Mouse (Mus musculus): ENCODE data around the gene Park7. TPM values are rescaled to one million over a fixed set of nuclear protein-coding genes. Genes with fewer than 3 reads are reported as not detected.
A peak's percentile ranks its signal among the peaks of the same experiment; 100 is the strongest.
"Not testable (repeated sequence)": the region's sequence is repeated elsewhere in the genome, so short reads cannot be mapped to it uniquely, and the experiment has no call there.

The Park7 gene
- total RNA-seq, 2 experiments from 2014 or later: 184 to 211 TPM

DNA sequence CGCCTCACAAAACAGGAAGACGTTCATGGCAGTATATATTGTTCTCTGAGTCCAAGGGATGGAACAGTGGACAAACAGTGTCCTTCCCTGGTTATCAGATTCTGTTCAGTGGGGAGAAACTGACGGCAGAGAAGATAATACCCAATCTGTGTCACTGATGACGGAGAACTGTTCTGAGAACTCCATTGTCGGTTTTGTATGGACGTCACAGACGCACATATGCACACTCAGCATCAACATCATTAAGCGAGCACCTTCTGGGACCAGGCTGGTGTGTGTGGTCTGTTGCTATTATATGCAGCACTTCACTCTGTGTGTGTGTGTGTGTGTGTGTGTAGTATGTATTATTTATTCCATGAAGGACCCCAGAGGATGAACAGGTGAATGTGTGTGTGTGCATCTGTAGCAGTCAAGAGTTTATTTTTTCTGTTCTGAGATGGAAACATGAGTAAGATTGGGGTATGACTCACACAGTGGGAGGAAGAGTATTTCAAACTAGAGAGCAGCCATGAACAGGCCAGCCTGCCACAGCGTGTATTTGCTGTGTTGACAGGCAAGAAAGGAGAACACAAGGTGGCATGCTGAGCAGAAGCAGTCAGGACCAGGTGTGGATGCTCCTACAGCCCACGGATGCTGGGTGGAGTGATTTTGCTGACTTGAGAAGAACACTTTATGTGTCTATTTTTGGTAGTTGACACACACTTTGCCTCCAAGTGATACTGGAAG is 1.1 kb upstream of the Park7 start:
- peak; percentile 35 to 45 for DNase-seq (ENCODE audit: low spot score in 2 of 2)
- intact Hi-C loops (cut with DNase I): no loop called here

DNA sequence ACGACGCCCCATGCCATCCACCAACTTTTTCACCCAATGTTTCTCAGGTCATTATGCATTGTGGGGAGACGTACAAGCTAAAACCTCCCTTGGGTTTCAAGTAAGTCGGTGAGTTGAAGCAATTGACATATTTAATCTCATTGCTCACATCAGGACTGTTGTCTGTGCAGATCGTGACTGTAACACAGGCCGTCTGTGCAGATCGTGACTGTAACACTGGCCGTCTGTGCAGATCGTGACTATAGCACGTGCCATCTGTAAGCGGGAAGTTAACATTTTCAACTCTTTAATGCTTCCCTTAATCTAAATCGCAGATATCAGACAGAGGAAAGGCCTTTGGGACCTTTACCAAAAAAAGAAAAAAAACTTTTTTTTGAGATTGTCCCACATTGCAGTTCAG is 494 bp downstream of the Park7 start:
- intact Hi-C loops (cut with DNase I): no loop called here
- DNase-seq (ENCODE audit: low spot score in 2 of 2): no peak

DNA sequence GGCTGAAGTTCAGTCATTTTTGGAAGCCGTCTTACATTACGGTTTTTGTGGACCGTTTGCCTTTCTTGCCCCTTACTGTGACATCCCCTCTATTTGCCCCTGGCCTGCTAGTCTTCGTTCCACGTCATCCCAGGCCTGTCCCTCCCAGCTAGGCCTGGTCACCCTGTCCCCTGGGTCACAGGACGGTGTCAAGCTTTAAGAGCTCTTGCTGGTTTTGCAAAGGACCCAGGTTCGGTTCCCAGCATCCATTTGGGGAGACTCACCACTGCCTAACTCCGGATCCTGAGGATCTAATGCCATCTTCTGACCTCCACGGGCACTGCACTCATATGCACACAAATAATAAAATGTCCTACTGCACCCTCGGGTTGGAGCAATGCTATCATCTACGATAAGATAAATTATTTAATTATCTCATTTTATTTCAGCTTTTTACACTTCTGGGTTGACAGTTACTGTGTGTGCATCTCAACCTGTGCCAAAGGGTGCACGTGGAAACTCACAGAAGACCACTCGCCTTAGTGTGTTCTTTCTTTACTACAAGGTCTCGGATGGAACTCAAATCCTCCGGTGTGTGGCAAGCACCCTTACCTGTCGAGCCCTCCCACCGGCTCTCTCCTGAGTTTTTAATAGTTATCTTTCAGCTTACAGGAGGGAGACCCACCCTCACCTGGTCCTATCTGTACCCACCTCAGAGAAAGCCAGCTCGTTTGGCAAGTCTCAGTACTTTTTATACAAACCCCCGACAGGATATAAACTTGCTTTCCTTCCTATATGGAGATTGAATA is 3.9 kb downstream of the Park7 start:
- no peak for DNase-seq (ENCODE audit: low spot score in 2 of 2)
- intact Hi-C loops (cut with DNase I): no loop called here

DNA sequence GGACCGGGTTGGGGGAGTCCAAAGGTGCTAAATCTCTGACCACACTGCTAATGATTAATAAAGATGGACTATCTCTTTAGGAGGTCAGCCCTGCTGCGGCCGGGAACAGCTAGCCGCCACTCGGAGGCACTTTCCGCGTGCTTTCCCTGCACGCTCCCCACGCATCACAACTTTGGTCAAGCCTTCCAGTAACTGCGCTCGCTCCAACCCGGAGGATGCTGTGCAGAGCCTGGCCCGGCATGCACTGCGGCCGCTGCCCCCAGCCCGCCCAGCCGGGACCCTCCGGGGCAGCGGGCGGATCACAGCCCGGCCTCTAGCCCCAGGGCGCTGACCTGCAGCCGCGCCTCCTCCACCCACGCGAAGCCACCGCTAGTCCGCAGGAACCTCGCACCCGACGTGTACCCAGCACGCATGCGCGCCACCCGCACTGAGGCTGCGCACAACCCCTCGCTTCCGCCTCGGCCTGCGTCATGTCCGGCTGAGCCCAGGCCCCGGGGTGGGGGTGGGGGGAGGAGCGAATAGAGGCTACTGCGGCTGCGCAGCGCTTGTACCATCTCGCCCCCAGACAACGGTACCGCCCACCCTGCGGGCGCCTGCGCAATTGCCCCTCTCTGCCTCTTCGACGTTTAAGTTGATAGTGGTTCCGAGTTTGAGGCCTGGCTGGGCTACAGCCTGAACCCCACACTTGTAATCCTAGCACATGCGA is 4.6 kb downstream of the Park7 start:
- intact Hi-C loops (cut with DNase I): no loop called here
- peak; percentile 99 to 100 for DNase-seq (ENCODE audit: low spot score in 2 of 2)

DNA sequence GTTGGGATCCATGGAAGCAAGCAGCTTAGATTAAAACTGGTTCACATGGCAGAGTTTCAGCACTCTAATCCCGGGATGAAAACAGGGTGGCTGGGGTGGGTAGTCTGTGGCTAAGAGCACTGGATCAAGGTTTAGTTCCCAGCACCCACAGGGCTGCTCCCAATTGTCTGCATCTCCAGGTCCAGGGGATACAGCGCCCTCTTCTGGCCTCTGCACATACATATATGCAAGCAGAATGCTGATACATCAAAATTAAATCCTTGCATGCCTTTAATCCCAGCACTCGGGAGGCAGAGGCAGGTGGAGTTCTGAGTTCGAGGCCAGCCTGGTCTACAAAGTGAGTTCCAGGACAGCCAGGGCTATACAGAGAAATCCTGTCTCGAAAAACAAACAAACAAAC is 5.7 kb downstream of the Park7 start:
- not testable (repeated sequence) for DNase-seq (ENCODE audit: low spot score in 2 of 2)

DNA sequence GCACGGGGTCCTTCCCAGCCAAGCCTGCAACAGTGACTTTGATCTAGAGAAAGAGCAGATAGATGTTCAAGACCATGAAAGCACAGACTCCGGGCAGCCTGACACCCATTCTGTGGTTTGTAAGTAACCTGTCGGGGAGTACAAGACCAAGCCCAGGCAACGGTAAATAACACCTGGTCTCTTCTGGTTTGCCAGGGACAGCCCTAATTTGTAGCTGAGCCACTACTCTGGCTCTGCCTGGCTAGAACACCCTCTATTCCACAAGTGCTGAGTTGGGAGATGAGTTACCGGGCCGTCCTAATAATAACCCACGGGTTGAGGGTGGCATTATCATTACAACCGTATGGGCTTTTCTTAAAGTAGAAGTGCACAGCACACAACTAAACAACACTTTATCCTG is 7.1 kb downstream of the Park7 start:
- no peak for DNase-seq (ENCODE audit: low spot score in 2 of 2)
- intact Hi-C loops (cut with DNase I): no loop called here

More for the DNA sequence above, 5.7 kb downstream of the Park7 start:
- intact Hi-C loops (cut with DNase I): not testable (repeated sequence)

DNA sequence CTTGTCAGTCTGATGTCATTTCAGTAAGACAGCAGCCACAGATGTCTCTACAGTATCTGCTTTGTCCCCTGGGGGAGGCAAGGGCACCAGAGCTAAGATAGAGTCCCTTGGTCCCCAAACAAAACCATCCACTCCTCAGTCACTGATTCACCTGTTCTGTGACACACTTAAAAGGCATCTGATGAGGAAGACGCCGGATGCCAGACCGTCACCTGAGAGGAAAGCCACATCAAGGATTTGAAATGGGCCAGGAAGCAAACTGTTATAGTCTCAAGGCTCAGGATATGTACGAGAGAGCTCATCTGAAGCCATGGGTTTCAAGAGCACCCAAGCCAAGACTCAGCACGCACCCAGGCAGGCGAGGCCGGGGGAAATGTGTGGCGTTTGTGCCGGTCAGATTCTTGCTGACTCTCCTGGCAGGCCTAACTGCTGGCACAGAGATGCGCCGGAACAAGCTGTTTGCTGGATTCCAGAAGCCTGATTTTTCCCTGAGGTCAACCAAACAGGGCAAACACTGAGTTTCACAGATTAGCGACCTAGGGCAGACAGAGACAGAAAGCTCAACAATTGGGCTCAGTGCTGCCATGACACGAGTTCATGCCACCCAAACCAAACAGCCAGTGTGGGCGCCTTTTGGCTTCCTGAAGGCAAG is 11.0 kb downstream of the Park7 start:
- intact Hi-C loops (cut with DNase I): no loop called here
- no peak for DNase-seq (ENCODE audit: low spot score in 2 of 2)

DNA sequence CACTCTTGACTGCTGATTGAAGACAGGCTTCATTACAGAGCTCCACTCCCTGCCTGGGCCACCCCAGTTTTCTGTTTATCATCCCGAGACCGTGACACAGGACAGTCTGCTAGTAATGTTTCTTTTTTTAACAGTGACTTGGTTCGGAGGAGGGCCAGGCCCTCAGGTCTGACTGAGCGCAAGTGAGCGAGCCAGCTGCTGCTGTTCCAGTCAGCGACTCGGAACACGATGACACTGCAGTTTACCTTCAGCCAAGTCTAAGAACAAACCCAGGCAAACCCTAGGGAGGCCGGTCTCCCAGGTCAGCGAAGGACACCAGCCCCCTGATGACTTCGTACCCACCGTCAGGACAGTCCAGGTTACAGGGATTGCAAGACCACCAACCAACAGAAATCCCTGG is 12.2 kb downstream of the Park7 start:
- no peak for DNase-seq (ENCODE audit: low spot score in 2 of 2)
- intact Hi-C loops (cut with DNase I): no loop called here

DNA sequence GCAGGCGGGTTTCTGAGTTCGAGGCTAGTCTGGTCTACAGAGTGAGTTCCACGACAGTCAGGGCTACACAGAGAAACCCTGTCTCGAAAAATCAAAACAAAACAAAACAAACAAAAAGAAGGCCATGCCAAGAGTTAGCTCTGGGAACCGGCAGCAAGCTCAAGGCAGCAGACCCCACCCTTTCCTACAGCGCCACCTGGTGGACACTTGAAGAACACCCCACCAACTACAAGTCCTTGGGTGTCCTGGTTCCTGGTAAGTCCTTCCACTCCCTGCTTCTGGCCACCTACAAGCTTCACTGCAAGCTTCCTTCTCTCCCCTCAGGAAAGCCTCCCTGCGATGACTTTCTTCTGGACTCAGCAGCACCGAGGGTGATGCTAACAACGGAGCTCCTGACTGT is 12.6 kb downstream of the Park7 start:
- DNase-seq (ENCODE audit: low spot score in 2 of 2): peak; percentile 75 to 78
- intact Hi-C loops (cut with DNase I): no loop called here

DNA sequence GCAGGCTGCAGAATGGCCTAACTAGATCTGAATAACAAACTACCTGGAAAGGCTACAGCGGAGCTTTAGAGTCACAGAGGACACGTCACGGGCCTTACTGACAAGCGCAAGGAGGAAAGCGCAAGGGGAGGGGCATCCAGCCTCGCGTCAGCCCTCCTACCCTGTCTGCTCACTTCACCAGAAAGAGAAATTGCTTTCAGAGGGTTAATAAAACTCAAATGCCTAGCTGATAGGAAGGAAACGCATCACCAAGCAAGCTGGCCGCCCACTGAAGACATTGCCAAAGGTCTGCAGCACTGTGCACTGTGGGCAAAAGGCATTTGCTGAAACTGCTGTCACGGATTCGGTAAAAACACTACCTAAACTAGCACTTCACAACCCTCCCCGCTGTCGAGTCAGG is 13.8 kb downstream of the Park7 start:
- intact Hi-C loops (cut with DNase I): no loop called here
- DNase-seq (ENCODE audit: low spot score in 2 of 2): no peak

DNA sequence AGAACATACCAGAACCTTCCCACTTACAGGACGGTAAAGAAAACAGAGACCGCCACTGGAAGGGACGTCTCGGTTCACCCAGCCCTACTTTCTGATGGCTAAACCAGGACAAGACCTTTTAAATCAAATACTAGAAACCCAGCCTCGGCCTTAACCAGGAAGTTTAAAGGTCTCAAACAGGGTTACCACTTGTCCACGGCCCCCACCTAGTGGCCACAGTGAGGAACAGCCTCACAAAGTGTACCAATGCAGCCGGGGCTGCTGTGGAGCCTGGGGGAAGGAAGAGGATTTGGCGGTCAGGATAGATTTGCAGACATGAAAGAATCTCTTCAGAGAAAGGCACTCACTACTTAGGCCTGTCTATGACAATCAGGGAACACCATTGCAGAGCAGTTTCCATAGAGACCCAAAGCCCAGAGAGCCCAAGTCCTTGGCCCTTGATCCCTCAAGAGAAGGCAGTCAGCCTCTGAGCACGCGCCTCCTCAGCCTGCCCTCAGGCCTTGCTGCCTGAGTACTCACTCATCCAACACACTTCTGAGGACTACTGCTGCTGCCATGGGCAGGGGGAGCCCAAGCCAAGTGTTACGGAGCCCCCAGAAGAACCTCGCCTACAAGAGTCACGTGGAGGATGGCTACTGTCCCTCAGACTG is 15.4 kb downstream of the Park7 start:
- DNase-seq (ENCODE audit: low spot score in 2 of 2): peak in 1 of 2 experiments; percentile 36
- intact Hi-C loops (cut with DNase I): loop anchor here (2.0 to 5.0 kb wide), 2 partner anchors 47 to 242 kb away; partner anchors contain the start of gene Errfi1

DNA sequence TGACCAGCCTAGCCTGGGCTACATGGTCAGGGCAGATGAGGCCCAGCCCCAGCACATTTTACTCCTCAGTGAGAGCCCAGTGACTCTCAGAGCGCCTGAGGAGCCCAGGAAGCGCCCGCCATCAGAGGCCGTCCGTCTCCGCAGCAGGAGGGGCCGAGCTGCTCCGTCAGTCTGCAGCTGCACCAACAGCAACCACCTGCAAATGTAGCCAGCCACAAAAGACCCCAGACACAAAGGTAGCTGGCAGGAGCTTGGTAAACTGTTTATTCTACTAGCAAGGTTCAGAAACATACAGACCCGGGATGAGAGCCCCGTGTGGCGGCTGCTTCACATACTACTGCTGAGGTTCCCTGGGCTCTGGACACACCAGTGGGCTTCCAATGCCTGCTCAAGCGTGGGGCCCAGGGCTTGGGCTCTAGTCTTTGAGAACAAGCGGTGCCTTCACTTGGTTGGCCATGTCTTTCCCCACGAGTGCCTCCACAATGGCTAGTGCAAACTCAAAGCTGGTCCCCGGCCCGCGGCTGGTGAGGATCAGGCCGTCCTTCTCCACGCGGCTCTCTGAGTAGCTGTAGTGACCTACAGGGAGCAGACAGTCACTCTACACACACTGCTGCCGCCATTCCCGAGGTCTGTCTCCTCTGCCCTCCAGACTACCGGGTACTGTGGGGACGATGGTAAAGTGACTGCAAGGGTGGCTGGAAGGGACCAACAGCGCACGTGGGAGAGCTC is 17.2 kb downstream of the Park7 start:
- intact Hi-C loops (cut with DNase I): loop anchor here (5.0 kb wide), 1 partner anchor 45 kb away; the partner anchor contains the start of gene Errfi1
- no peak for DNase-seq (ENCODE audit: low spot score in 2 of 2)

DNA sequence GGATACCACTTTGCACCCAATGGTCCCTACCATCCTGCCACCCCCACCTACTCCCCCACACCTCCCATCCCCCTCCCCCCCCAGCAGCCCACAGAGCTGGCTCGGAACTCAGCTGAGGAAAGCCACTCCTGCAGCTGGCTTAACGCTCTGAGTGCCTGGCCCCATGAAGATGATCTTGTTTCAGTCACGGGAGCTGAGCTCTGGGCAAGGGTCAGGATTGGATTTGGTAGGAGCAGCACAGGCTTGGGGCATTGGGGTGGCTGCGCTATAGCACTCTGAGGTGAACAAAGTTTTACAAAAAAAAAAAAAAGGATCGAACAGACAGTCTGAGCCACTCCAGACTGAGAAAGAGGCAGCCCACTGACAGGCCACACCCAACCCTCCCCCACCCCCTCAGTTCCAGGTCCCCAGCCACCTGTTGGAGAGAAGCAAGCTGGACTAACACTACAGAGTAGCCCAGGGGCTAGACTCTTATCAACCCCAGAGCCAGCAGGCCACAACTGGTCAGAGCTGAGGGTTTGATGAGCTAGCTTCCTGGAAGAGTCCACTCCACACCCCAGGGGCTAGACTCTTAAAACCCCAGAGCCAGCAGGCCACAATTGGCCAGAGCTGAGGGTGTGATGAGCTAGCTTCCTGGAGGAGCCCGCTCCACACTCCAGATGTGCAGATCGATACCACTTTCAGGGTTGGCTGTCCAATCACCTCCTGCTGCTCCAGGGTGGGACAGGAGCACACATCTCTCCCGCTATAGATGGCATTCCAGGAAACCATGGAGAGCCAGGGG is 19.3 kb downstream of the Park7 start:
- intact Hi-C loops (cut with DNase I): loop anchor here (5.0 kb wide), 1 partner anchor 43 kb away; the partner anchor contains the start of gene Errfi1
- DNase-seq (ENCODE audit: low spot score in 2 of 2): no peak

DNA sequence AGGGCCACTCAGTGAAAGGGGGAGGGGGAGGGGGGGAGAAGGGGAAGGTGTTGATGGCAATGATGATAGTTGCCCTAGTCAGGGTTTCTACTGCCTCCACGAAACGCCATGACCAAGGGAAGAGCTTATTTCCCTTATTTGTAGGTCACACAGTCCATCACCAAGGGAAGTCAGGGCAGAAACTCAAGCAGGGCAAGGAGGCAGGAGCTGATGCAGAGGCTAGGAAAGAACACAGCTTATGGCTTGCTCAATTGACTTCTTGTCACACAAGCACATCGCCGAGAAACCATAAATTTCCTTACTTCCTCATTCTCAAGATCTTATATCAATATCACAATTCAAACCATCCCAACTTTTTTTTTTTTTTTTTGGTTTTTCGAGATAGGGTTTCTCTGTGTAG is 22.9 kb downstream of the Park7 start:
- no peak for DNase-seq (ENCODE audit: low spot score in 2 of 2)
- intact Hi-C loops (cut with DNase I): no loop called here

DNA sequence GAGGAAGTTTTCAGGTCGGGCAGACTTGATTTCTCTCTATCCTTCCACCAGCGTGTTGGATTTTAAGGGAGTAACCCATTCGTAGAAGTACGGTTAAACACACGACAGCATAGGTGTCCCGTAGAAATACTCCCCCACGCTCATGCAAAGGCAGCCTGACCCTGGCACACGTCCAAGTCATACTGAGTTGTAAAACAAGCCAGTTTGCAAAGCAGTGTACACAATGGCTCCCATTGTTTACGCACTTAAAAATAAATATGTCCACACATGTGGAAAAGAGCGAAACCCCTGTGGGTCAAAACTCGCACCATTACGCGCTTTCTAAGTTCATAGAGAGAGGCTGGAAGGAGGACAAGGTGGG is 24.3 kb downstream of the Park7 start:
- DNase-seq (ENCODE audit: low spot score in 2 of 2): no peak
- intact Hi-C loops (cut with DNase I): no loop called here

DNA sequence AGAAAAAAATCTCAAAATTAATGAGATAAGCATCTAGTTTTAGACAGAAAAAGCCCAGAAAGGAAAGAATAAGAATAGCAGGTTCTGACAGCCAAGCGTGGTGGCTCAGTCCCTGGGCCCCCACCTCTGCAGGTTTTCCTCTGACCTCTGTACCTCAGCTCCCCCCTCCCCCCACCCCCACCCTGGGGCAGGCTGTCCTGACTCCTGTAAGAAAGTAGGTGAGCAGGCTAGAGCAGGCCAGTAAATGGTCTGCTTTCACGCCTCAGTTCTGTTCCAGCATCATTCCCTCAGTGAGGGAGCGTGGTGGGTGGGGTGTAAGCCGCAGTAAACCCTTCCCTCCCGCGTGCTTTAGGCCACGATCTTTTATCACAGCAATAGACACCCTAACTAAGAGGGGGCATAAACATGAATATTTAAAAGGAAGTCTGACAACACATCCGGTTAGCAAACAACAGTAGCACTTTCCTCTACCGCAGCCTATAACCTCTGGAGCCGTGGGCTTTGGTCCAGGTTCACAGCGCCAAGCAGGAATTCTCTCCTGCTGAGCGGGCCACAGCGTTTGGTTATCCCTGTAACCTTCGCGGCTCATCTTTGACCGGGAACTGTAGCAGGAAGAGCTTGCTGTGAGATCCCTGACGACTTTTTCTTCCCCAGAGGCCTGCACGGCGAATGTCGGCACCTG is 24.8 kb downstream of the Park7 start:
- intact Hi-C loops (cut with DNase I): no loop called here
- DNase-seq (ENCODE audit: low spot score in 2 of 2): no peak

DNA sequence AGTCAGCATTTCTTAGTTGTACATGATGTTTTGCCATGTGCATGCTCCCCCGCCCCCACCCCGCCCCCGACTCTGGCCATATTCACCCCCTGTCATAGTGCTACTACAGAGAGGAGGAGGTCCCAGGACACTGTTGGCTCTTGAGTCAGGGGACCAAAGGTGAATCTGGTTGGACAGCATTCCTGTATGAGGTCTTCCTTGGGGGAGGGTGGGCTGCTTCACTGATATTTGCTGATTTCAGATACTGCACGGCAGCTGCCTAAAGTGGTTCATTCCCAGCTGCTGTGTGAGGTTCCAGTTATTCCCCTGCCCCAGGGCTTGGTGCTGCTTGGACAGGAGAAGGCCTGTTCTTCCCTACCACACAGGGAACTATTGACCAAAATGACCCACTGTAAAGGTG is 25.7 kb downstream of the Park7 start:
- intact Hi-C loops (cut with DNase I): no loop called here
- DNase-seq (ENCODE audit: low spot score in 2 of 2): no peak

DNA sequence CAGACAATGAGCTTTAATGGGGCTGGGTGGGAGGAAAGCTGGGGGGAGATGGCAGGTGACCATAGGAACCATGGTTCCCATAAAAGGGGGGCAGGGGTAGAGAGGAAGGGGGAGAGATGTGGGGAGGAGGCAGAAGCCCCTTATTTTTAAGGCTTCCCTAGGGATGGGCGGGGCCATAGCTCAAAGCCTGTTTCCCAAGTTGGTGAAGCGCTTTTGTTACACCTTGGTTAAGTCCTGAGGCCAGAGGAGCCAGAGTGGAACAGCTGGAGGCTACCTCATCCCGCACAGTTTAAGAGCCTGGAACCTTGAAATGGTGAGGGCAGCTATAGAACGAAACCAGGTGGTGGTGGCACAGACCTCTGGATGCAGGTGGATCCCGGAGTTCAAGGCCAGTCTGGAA is 26.3 kb downstream of the Park7 start:
- DNase-seq (ENCODE audit: low spot score in 2 of 2): no peak
- intact Hi-C loops (cut with DNase I): no loop called here

Data from left cerebral cortex, postnatal 36 days (tissue).